Mouse (Mus musculus) testis, postnatal 14 days (tissue): ENCODE measurements around the gene Gpr141.
"Not testable (repeated sequence)": the region's sequence is repeated elsewhere in the genome, so short reads cannot be mapped to it uniquely, and the experiment has no call there.

Source experiments
- DNase-seq: peaks from one replicate; pipeline ENCODE4 v3.0.0; 2021; ENCODE audit warnings: low spot score

Gene Gpr141

DNA sequence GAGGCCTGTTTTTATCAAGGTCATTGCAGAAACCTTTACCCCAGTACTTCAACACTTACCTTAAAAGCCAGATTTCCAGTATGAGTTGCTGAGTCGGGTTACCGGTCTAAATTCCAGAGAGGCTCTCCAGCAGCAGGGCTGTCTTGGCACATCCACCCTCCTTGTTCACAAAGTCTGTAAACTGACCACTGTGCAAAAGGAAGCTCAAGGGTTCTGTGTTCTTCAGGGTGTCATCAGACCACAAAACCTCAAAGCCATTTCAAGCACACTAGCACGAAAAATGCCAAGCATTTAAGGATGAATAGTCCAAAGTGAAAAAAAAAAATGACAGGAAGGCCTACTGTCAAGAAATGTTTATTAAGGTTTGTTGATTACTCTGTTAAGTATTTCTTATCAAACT lies at the start of gene Gpr141:
TSS of gene Gpr141 (minus strand) at position 187 of the 400 bp plus-strand sequence.
- no peak for DNase-seq

- DNase-seq = no peak
These were observed 40.2 kb upstream of the Gpr141 start for GRCm38 (mm10) chr13:19864241-19864640.

GRCm38 (mm10) chr13:19854629-19855333 lies 30.7 kb upstream of the Gpr141 start:
- no peak for DNase-seq

DNA sequence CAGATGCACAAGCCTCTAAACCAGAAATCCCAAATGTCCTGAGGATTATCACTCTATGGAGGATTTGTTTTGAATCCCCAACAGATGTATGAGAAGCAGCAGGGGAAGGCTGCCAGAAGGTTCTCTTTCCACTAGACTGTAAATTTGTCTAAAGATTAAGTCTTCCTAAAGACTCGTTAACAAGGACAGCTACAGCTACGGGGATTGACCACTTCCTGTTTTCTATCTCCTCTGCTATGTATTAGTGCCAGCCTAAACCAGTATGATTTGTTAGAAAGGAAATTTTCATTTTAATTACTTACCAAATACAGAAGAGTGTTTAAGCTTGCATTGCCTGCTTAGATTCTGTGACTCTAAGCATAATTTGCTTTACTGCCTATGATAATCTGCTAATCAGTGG lies 30.0 kb upstream of the Gpr141 start:
- DNase-seq = no peak

DNA sequence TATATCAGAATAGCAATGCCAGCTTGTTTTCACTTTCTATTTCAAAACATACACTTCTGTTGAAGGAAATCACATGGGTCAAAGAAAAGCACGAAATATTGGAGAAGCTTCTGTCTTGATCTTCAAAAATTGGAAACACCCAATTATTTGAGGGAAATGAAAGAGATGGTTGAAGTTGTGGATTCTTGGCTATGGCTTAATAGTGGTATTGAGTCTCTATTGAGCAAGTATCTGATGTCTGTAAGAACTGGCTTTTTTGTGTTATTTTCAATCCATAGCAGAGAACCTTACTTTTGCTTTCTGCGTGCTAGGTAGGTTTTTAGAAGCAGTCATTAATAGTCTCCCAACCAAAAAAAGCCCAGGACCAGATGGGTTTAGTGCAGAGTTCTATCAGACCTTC lies 19.4 kb upstream of the Gpr141 start:
- DNase-seq = no peak

DNA sequence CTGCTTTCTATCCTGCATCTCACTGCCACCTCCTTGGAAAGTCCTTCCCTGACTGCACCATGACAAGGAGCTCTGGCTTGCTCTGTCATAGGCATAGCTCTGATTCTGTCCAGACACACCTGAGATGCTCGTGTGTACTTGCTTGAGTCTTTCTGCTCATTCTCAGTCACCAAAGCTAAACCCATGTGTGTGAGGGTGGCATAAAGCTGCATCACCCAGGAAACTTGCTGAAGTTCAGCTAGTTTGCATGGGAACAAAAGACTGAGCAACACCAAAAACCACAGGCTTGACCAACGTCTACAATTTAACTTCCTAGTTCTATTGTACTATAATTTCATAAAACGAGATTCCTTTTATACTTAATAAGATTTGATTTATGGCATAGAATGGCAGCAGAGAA lies 18.6 kb upstream of the Gpr141 start:
- no peak for DNase-seq

- no peak for DNase-seq
These were observed 17.6 kb upstream of the Gpr141 start for GRCm38 (mm10) chr13:19841615-19842014.

DNA sequence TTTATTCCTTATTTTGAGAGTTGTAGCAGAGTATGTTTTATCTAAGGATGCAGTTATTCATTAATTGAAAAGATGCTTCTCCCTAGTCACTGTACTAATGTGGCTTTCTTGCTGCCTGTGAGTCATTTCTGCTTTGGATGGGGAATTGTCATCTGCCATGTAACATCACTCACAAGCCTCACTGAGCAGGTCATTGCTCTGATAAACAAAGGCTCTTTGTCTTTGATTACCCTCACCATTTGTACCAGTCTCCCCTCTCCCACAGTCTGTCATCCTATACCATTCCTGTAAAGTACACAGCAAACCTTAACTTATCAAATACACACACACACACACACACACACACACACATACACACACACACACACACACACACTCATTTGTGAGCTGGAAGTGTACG lies 16.1 kb upstream of the Gpr141 start:
- no peak for DNase-seq

GRCm38 (mm10) chr13:19830560-19830959 lies 6.5 kb upstream of the Gpr141 start:
- no peak for DNase-seq

GRCm38 (mm10) chr13:19828095-19828494 lies 4.0 kb upstream of the Gpr141 start:
- DNase-seq = no peak

- DNase-seq = no peak
These were observed 2.4 kb downstream of the Gpr141 start for GRCm38 (mm10) chr13:19821639-19822038.

DNA sequence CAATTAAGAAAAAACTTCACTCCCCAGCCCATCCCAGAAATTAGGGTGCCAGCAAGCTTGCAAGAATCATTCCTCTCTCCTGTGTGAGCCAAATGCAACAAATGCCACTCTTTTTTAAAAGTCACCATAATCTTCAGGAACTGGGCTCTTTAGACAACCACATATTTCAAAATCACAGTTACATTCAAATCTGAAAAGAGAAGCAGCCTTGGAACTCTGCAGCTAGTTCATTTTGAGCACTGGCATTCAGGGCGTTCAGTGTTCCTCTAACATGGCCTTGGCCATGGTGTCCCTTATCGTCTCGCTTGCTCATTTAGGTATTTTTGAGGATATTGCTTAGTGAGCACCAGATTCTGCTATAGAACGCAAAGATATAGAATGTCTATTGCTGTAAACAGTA lies 4.1 kb downstream of the Gpr141 start:
- DNase-seq = no peak

GRCm38 (mm10) chr13:19819243-19819642 lies 4.8 kb downstream of the Gpr141 start:
- DNase-seq = no peak

GRCm38 (mm10) chr13:19794942-19795341 lies 29.1 kb downstream of the Gpr141 start:
- DNase-seq = no peak

GRCm38 (mm10) chr13:19794486-19794885 lies 29.6 kb downstream of the Gpr141 start:
- no peak for DNase-seq

DNA sequence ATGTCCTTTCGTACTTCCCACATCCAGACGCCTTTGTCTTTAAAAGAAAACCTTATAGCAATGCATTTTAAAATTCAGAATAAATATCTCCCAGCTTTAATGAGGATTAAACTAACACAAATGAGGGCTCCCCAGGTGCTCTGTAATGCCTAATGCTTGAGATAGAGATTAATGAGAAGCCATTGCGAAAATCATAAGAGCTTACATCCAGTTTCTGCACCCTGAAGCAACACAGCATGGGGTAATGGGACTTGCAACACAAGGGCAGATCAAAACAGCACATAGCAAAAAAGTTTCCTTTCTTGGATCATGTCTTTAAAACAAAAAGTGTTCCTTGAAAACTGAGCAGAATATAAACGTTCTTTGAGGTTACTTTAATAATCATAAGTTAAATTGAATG lies 30.3 kb downstream of the Gpr141 start:
- no peak for DNase-seq

DNA sequence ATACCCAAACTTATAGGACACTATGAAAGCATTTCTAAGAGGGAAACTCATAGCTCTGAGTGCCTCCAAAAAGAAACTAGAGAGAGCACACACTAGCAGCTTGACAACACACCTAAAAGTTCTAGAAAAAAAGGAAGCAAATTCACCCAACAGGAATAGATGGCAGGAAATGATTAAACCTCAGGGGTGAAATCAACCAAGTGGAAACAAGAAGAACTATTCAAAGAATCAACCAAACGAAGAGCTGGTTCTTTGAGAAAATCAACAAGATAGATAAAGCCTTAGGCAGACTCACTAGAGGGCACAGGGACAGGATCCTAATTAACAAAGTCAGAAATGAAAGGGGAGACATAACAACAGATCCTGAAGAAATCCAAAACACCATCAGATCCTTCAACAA lies 36.1 kb downstream of the Gpr141 start:
- DNase-seq = not testable (repeated sequence)

DNA sequence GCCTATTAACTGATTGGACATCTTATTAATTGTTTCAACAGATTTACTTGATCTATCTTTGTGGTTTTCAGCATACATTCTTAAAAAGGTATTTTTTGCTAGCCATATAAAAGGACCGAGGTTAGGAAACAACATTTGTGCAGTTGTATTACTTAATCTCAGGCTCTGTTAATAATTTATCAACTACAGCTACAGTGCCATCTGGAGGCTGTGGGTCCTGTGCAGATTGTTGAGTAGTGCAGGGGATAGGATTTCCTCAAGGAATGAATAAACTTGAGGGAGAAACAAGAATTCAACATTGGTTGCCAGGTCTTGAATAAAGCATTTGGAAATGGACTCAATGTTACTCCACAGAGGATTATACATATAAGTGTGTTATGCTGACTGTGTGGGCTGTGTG lies 53.9 kb downstream of the Gpr141 start:
- DNase-seq = no peak

DNA sequence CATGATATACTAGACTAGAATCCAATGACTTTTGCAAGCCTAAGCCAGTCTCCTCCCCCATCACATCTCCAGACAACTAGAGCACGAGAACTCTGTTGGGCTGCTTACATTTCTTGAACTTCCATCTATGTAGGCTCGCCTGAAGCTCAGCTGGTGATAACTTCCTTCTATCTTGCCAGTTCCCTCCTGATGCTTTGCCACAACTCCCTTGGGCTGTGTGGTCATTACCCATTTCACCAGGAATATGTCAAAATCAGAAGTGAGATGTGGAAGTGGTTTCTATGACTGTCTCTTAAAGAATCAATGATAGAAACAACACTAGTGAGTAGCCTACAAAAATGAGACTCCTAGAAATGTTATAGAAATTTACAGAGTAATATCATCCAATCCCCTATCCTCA lies 56.9 kb downstream of the Gpr141 start:
- no peak for DNase-seq

DNA sequence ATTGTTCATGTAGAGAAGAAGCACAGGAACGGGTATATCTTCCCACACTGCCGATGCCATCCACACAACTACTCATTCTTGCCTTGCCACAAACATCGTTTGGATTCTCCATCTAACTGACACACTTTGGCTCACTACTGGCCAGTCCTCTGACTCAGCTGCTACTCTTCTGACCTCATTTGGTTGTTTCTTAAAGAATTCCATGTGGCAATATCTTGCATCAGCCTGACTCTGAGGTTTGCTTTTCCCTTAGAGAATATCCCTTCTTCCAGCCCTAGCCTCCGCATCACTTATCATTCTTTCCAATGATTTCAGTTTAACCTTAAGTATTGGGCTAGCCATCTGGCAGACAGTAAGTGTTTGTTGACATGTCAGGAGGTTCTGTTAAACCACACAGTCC lies 59.8 kb downstream of the Gpr141 start:
- DNase-seq = no peak

- DNase-seq = no peak
These were observed 60.8 kb downstream of the Gpr141 start for GRCm38 (mm10) chr13:19763211-19763610.

GRCm38 (mm10) chr13:19745741-19746140 lies 78.3 kb downstream of the Gpr141 start:
- no peak for DNase-seq

DNA sequence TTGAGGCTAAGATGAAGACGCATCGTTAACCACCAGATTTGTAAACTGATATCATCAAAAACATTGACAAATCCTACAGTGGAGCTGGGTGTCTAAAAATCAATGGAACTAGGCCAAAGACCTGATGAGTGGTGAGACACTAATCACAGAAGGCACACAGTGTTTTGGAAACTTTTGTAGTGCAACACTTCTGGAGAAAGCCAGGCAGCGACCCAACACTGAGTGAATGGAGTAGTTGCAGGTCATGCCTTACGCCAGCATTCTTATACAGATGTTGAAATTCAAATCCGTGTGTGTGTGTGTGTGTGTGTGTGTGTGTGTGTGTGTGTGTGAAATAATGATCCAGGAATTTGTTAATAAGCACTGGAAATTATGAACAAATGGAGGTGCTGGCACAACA lies 79.5 kb downstream of the Gpr141 start:
- DNase-seq = no peak

- DNase-seq = no peak
These were observed 89.5 kb downstream of the Gpr141 start for GRCm38 (mm10) chr13:19734597-19734996.

DNA sequence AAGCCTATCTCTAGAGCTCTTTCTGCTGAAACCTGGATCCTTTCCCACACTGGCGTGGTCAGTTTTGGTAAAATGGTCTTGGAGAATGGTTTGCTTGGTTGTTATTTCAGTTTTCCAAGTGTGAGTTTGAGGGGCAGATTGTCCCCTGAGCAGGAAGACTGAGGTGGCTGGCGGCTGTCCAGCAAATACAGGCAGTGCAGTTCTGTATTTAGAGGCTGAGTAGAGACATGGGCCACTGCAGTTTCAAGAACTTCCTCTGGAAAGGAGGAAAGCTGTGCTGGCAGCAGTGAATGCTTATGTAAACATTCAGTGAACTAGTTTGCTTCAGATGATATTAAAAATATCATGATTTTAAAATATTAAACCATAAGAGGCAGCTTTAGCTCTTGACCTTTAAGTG lies 93.2 kb downstream of the Gpr141 start:
- no peak for DNase-seq
